Mouse (Mus musculus) c-Kit-positive CD71-negative TER-119-negative erythroid progenitor cells, embryonic 14.5 days (primary cell): ENCODE measurements around the gene Ttpal.
"Not testable (repeated sequence)": the region's sequence is repeated elsewhere in the genome, so short reads cannot be mapped to it uniquely, and the experiment has no call there.

Source experiments
- DNase-seq: peaks from one replicate; pipeline ENCODE4 v3.0.0-alpha.2; 2013; ENCODE audit warnings: low read depth

Gene Ttpal

GRCm38 (mm10) chr2:163631223-163631622 is 29.1 kb downstream of the Ttpal start:
- no peak for DNase-seq

- DNase-seq: no peak
Measured at GRCm38 (mm10) chr2:163631715-163632114, 29.6 kb downstream of the Ttpal start.

GRCm38 (mm10) chr2:163634211-163634610 is 32.1 kb downstream of the Ttpal start:
- DNase-seq: no peak

GRCm38 (mm10) chr2:163636057-163636456 is 33.9 kb downstream of the Ttpal start:
- DNase-seq: no peak

GRCm38 (mm10) chr2:163637655-163638266 is 35.6 kb downstream of the Ttpal start:
- no peak for DNase-seq

GRCm38 (mm10) chr2:163640493-163640892 is 38.4 kb downstream of the Ttpal start:
- DNase-seq: no peak

GRCm38 (mm10) chr2:163641681-163642080 is 39.6 kb downstream of the Ttpal start:
- no peak for DNase-seq

GRCm38 (mm10) chr2:163642685-163643575 is 40.8 kb downstream of the Ttpal start:
- DNase-seq: peak; percentile 82

GRCm38 (mm10) chr2:163643576-163643971 is 41.5 kb downstream of the Ttpal start:
- no peak for DNase-seq

GRCm38 (mm10) chr2:163644047-163644446 is 41.9 kb downstream of the Ttpal start:
- no peak for DNase-seq

- peak; percentile 99 for DNase-seq
Measured at GRCm38 (mm10) chr2:163644575-163645385, 42.7 kb downstream of the Ttpal start, which contains the start of gene Serinc3. TSS of gene Serinc3 (minus strand) at chr2:163645131.

- DNase-seq: no peak
Measured at GRCm38 (mm10) chr2:163645700-163646460, 43.8 kb downstream of the Ttpal start.

- no peak for DNase-seq
Measured at GRCm38 (mm10) chr2:163646461-163647080, 44.5 kb downstream of the Ttpal start.

GRCm38 (mm10) chr2:163655699-163656098 is 53.6 kb downstream of the Ttpal start:
- not testable (repeated sequence) for DNase-seq

- DNase-seq: no peak
Measured at GRCm38 (mm10) chr2:163657486-163657885, 55.4 kb downstream of the Ttpal start.

- DNase-seq: peak; percentile 62
Measured at GRCm38 (mm10) chr2:163657975-163658886, 56.1 kb downstream of the Ttpal start, which contains the start of gene Pkig. TSS of gene Pkig (plus strand) at chr2:163658386.

GRCm38 (mm10) chr2:163658941-163659340 is 56.8 kb downstream of the Ttpal start:
- no peak for DNase-seq

GRCm38 (mm10) chr2:163659431-163659830 is 57.3 kb downstream of the Ttpal start:
- no peak for DNase-seq

GRCm38 (mm10) chr2:163660103-163660701 is 58.1 kb downstream of the Ttpal start:
- no peak for DNase-seq
